Mouse (Mus musculus): ENCODE measurements around the gene Tle1. TPM values are rescaled to one million over a fixed set of nuclear protein-coding genes. Genes with fewer than 3 reads are reported as not detected.

Tle1 gene
- total RNA-seq, 2 experiments from 2014 or later, result 13.2 to 15.8 TPM

DNA sequence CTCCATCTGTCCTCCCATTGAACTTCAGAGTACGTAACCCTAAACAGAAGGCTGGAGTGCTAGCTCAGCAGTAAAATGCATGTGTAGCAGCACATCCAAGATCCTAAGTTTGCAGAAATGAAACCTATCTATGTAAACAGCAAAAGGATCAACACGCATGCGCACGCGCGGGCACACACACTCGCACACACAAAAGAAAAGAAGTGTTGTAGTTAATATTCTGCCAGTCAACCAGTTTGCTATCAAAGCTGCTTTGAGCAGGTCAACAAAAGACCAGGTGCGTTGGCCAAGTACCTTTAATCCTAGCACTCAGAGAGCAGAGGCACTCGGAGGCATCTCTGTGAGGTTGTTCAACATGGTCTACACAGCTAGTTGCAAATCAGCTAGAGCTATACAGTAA is 35.0 kb downstream of the Tle1 start:
- no peak for DNase-seq

DNA sequence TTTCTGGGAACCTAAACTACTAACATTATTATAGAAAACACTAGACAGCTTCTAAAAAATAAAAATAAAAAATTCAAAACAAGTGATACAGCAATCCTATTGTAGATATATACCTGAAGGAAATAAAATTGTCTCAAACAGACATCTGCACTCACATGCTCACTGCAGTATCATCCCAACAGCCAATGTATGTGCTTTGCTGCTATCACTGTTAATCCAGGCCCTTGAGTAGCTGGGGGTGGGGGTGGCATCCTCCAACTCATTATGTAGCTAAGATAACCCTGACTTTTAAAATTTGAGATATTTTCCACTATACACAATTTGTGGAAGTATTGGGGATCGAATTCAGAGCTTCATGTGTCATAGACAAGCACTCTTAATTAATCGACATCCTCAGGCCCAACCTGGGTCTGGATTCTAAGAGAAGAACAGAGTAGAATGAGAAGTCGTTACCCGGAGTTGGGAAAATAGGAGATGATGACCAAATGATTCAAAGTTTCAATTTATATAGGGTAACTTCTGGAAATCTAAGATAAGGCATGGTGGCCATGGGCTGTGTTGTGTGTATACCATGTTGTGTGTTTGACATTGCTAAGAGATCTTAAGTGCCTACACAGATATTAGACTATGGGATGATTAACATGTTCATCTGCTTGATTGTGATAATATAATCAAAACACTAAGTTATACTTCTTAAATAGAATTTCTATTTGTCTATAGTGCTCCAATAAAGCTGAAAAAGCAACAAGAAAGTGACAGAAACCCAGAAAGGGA is 38.1 kb downstream of the Tle1 start:
- no peak for DNase-seq

DNA sequence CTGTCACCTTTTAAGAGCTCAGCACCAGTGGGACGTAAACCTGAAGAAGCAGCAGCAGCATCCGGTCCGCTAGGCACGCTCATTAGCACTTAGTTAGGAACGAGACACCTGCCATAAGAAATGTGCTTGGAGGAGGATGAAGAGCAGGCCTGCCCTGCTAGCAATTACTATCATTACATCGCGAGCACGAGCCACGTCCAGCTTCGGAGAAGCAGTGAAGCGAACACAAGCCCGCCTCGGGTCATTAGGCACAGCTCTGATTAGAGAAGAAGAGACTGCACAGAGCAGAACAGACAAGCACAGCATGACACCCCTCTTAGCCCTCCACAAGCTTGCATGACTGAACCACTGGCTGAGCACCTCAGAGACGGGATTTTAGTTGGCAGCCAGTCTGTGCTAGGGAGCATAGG is 40.6 kb downstream of the Tle1 start:
- DNase-seq, result no peak

GRCm38 (mm10) chr4:72157931-72158371 is 42.8 kb downstream of the Tle1 start:
- no peak for DNase-seq

GRCm38 (mm10) chr4:72150460-72151131 is 50.1 kb downstream of the Tle1 start:
- no peak for DNase-seq

DNA sequence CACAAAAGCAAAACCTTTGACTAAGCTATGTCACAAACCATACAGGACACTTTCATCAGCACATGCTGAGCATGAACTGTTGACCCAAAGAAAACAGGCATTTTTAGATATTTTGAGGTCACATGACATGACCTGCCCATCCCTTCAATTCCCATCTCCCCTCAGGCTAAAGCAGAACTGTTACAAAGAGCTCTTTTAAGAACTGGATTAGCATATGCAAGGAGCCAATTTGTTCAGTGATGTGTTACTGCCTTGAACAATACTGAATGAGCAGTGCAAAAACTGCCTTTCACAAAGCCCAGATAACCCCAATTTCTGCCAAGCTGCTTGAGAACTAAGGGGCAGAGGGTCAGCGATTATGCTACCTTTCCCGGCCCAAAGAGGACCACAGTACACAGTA is 54.7 kb downstream of the Tle1 start:
- no peak for DNase-seq

DNA sequence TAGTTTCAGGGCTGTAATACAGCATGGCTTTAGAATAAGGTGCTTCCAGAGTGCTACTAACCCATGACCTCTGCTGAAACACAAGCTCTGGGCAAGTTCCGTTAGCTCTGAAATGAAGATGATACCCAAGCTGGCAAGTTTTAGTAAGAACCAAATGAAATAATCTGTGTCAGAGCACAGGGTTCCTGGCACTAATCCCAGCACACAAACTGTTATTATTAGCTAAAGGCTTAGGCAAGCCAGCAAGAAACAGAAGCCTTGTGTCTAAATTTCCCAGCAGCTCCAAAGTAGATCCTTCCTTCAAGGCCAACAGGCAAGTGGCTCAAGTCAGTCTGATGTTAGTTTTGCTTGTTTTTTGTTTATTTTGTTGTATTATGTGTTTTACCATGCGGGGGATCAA is 56.2 kb downstream of the Tle1 start:
- DNase-seq, result peak; percentile 64

- DNase-seq, result no peak
These were observed 60.0 kb downstream of the Tle1 start for GRCm38 (mm10) chr4:72140706-72141105.

DNA sequence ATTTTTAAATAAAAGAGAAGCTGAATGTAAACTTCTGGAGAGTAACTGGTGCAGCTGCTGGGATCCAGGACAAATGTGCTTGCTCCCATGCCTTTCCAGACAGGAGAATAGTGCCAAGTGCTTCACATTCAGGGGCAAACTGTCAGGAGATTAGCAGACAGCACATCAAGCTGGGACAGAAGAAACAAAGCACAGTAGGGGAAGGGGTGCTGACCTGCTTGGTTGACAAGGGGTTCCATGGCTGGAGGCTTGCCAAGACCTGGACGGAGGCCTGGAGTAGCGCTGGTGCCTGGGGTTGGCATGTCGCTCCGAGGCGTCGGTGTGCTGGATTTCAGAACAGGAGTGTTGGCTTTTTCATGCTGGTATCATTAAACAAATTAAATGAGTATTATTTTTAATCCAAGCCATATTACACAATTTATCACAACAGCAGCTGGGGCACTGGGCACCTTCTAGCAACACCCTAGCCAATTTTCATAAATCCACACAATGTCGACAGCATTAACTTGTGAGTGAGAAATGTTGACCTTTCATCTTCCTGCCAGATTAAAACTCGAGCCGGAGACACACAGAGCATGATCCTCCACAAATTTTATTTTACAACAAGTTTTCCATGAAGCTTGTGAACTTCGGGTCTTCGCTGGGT is 61.1 kb downstream of the Tle1 start:
- peak; percentile 48 for DNase-seq

GRCm38 (mm10) chr4:72138264-72139080 is 62.2 kb downstream of the Tle1 start:
- DNase-seq, result peak; percentile 18

- DNase-seq, result no peak
These were observed 68.1 kb downstream of the Tle1 start for GRCm38 (mm10) chr4:72132646-72133045.

DNA sequence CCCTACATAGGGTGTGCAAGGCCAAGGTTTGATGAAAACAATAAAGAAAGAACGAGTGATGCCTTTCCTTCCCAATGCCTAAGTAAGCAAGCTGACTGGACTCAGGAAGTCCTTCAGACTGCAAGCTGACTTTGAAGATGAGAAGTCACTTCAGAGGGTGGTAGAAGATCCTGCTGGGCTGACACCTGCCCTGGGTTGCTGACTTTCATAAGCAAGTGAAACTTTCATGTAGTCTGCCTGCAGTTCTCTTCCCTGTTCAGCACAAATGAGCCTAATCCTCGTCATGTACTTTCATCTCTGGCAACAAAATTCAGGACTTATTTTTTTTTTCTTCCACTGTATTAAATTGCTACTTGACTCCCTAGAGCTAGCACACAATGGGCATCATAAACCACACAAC is 73.1 kb downstream of the Tle1 start:
- no peak for DNase-seq

DNA sequence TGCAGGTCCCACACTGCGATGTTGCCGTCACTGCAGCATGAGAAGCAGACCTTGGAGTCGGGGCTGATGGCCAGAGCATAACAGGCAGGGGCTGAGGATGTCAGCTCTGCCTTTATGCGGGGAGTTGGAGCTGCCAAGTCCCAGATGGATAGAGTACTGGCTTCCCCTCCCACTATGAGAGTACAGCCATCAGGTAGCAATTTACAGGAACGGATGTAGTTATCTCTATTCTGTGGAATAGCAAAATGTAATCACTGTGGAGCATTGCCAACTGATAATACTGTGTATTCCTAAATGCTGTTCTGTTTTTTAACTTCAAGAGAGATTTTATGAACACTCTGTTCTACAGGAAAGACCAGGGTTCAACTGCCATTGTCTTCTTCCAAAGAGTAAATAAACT is 75.9 kb downstream of the Tle1 start:
- DNase-seq, result no peak

DNA sequence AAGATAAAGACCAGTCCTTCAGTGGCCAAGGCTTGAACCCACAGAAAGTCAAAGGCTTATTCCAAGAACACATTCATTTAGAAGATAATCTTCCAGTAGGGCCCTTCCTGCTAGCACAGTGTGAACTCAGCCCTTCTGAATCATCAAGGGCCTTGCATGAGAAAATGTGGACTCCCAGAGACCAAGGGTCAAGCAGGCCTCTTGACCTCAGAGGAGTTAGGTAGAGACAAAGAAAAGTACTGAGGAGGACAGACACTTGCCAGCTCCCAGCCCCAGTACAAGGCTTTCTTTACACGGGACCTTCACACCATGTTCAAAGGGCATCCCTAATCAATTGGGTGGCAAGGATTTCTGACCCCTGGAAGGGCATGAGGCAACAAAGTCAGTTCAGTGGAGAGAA is 77.9 kb downstream of the Tle1 start:
- no peak for DNase-seq

- DNase-seq, result no peak
These were observed 78.4 kb downstream of the Tle1 start for GRCm38 (mm10) chr4:72122343-72122742.

GRCm38 (mm10) chr4:72120050-72120449 is 80.7 kb downstream of the Tle1 start:
- no peak for DNase-seq

DNA sequence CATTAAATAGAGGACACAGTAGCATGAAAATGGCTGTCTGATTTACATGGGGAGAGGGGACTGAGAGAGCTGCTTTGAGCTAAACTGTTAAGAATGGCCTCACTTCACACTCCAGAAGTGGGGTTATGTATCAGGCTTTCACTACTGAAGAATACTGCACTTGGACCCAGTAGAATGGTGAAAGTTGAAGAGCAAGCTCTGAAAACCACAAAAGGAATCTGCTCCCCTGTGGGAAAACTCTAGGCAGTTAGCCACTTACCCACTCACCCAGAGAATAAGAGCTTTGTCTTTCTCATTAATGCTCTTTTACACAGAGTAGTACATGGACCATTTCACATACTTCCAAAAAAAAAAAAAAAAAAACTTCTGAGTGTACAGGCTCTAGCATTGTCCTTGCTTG is 95.0 kb downstream of the Tle1 start:
- DNase-seq, result no peak

DNA sequence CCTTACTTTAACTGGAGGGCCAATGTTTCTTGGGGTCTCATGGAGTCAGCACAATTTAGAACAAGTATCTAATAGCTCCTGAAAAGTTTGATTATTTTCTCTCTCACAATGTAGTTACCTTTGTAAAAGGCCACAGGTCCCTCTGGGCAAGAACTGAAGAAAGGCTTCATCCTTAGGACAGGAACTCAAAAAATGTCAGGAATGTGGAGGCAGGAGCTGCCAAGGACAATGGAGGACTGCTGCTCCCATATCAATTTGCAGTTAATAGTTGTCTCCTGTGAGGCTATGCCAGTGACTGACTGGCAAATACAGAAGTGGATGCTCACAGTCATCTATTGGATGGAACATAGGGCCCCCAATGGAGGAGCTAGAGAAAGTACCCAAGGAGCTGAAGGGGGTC is 96.5 kb downstream of the Tle1 start:
- DNase-seq, result no peak

GRCm38 (mm10) chr4:72087811-72088210 is 112.9 kb downstream of the Tle1 start:
- no peak for DNase-seq

DNA sequence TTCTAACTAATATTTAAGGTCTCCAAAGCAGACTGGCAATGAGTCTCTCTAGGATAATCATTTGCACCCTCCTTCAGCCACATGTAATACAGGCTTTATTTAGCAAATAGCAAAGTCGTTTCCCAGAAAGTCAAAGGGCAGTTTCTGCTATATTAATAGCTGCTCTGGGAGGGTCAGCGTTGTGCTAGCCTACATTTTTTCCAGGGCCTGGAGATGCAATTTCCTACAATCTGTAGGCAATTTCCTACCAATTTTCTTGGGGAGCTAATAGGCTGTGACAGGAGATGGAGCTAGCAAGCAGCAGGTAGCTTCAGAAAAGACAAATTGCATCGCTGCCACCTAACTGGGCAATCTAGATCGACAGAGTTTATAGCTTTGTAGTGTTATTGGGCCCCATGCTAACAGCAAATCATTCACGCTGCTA is 131.6 kb downstream of the Tle1 start:
- DNase-seq, result no peak

DNA sequence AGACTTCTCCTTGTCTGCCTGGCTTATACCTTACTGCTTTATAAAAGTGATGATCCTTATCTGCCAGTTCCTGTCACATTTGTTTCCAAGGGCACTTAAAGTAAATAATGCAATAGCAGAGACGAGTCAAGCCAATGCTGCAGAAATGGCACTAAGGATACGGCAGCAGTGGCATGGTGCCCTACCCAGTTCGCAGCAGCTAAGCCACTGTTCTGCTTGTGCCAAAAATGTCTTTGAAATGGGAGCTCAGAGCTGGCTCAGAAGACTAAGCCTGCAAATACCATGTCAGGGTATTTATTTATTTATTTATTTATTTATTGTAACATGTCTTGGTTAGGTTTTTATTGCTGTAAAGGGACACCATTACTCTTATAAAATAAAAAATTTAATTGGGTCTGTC is 132.8 kb downstream of the Tle1 start:
- peak; percentile 38 for DNase-seq

Measured in gastrocnemius, postnatal 25 days (tissue).